Mouse (Mus musculus): ENCODE results near the gene Gm11549.

GRCm38 (mm10) chr3:36516196-36516595, 5.4 kb downstream of the Gm11549 start:
- TF ChIP-seq CTCF (IDR thresholded peaks at IDR 0.05; ENCODE audit: control insufficient read depth, insufficient read depth, insufficient replicate concordance, low read depth, low read length) (no peak), POLR2A (IDR thresholded peaks at IDR 0.05; ENCODE audit: control insufficient read depth, low read depth, low read length) (no peak)
